Mouse (Mus musculus): ENCODE measurements around the gene Rsrc1.

DNA sequence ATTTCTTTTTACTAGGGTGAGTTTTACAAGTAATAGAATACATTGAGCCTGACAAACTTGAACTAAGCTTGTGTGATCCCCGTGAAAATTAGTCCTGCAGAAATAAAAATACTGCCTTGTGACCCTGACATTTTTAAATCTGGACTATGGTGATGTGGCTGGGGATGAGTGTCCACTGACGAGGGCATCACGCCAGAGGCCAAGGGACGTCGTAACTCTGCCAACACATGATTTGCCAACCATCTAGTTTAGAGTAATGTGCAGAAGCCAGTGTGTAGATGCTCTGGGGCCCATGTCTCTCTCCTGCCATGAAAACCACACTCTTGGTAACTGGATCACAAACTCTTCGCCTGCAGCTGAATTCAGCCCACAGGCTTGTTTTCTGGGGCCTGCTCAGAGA is 386.3 kb downstream of the Rsrc1 start:
- no peak for TF ChIP-seq MAX (IDR thresholded peaks at IDR 0.05; ENCODE audit: low read depth)
- no peak for TF ChIP-seq CEBPB (IDR thresholded peaks at IDR 0.05; ENCODE audit: insufficient read depth, poor library complexity, severe bottlenecking)
- no peak for TF ChIP-seq POLR2A (IDR thresholded peaks at IDR 0.05; ENCODE audit: insufficient read length, low read depth)
- no peak for TF ChIP-seq MYOD1 (IDR thresholded peaks at IDR 0.05; ENCODE audit: control insufficient read depth in 1 of 3, insufficient read length in 2 of 3, low read depth in 2 of 3)
- no peak for TF ChIP-seq USF1 (IDR thresholded peaks at IDR 0.05; ENCODE audit: low read depth)
- no peak for TF ChIP-seq MYOG (IDR thresholded peaks at IDR 0.05; ENCODE audit: control insufficient read depth in 1 of 3, insufficient read depth in 1 of 3, insufficient read length in 2 of 3, low read depth in 2 of 3)
- no peak for TF ChIP-seq REST (IDR thresholded peaks at IDR 0.05; ENCODE audit: insufficient read depth, insufficient read length)
- no peak for TF ChIP-seq TCF12 (IDR thresholded peaks at IDR 0.05; ENCODE audit: insufficient read depth, poor library complexity, severe bottlenecking)
- TF ChIP-seq E2F4 (IDR thresholded peaks at IDR 0.05; ENCODE audit: insufficient read depth): no peak
- TF ChIP-seq POLR2AphosphoS2 (IDR thresholded peaks at IDR 0.05; ENCODE audit: insufficient read length, low read depth): no peak
- no peak for TF ChIP-seq TCF3 (IDR thresholded peaks at IDR 0.05; ENCODE audit: insufficient read length, low read depth)
- no peak for TF ChIP-seq SRF (IDR thresholded peaks at IDR 0.05; ENCODE audit: control insufficient read depth, insufficient read length, low read depth)

All from myocyte (in vitro differentiated cells).